Mouse (Mus musculus) adrenal gland, postnatal 4 days (tissue): ENCODE measurements around the gene Pbx1. TPM values are rescaled to one million over a fixed set of nuclear protein-coding genes. Genes with fewer than 3 reads are reported as not detected.

ENCODE experiments used
- DNase-seq, 2 experiments: peaks; one replicate each; pipeline ENCODE4 v3.0.0; 2021 to 2022; ENCODE audit warnings: low spot score in 2 of 2, mixed read lengths in 2 of 2
- total RNA-seq, 2 experiments: library from RNA; stranded (reverse); gene quantifications; 2 replicates each; pipeline ENCODE4 v1.2.3; 2021

Gene Pbx1
- total RNA-seq, 2 experiments from 2014 or later: 202 to 226 TPM

DNA sequence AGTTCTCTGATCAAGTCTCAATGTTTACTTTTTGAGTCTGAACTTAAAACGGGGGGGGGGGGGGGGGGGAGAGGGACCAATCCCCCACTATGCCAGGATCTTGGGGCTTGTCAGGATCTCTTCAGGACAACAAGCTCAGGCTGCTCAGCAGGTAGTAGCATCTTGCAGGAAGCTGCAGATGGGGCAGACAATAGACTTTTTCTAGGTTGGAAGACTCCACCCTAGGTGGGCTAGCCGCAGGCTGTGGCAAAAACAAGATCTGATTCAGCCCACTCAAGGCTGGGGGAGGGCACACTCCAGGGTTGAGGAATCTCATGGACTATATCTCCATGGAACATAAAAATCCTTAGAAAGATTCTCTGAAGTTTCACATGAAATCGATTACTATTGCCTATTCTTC lies 330.6 kb downstream of the Pbx1 start:
- no peak for DNase-seq

DNA sequence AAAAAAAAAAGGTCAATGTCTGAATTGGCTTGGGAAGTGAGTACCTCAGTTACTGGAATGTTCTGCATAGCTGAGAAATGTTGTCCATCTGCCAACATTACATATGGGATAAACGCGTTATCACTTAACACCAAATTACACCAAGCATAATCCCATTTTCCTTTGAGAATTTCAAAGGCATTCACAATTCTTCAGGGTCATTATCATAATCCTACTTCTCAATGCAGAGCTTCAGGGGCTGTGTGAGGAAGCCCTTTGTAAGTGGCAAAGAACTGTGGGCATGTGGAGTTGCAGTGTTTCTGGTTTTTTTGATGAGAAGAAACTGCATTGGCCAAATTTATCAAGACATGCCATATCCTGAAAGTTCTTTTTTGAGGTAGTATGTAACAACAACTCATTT lies 333.3 kb downstream of the Pbx1 start:
- no peak for DNase-seq

DNA sequence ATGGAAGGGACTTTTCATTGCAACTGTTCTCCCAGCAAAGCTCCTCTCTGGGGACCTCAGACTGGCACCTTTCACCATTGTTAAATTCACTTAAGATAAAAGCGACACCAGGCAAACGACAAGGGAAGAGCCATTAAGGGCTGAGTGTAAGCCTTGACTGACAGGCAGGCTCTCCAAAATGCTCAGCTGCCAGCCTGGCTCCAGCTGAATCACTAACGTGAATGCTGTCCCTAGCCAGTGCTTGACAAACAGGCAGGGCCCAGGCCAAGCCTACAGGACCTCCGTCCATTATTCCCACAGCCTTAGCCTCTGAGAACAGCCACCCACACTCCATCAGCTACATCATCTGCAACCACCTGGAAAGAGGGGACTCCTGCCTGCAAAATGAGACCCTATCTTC lies 337.4 kb downstream of the Pbx1 start:
- DNase-seq: no peak

DNA sequence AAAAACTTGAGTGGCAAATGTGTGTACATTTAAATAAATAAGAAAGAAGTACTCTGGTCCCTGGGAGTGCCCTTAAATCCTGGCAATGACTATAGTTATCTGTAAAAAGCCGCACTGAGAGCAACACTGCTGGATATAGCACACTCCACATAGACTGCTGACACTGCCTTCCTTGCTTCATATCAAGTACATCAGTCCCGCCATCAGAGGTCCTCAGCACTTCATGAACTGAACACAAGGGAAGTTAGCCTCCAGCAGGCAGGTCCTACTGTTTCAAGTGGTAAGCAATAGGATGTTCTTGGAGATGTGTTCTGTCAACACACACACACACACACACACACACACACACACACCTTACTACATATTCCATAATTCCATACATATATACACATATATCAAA lies 339.0 kb downstream of the Pbx1 start:
- DNase-seq: no peak

DNA sequence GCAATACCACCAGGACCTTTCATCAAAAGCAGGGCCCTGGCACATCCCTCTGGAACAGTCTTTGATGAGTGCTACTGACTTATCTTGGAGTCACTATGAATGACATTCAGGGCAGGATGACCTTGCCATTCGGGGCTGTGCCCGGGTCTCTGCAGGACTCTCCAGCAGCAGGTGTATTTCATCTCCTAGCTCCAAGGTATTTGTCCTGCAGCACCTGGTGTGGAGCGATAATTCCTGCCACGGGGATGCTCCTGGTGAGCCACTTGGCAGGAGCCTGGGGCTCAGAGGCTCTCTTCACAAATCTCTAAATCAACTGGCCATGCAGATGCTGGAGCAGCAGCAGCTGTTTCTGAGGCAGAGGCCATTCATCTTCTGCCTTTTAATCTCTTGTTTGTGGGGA lies 340.4 kb downstream of the Pbx1 start:
- DNase-seq: no peak

DNA sequence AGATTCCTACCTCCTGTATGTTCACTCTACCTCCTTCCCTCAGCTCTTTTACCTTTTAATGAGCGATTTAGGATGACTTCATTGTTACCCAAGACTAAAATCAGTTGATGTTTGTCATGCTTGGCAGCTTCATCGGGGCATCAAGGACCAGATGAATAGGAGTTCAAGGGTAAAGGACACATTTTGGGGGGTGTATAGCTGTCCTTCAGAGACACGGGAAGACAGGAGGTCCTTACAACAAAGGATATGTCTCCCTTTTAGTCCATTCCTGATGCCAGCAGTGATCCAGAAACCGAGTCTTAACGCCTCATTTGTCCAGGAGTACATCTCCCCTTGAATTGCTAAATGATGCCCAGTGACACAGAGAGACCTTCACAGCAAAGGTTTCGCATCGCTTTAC lies 343.4 kb downstream of the Pbx1 start:
- no peak for DNase-seq

DNA sequence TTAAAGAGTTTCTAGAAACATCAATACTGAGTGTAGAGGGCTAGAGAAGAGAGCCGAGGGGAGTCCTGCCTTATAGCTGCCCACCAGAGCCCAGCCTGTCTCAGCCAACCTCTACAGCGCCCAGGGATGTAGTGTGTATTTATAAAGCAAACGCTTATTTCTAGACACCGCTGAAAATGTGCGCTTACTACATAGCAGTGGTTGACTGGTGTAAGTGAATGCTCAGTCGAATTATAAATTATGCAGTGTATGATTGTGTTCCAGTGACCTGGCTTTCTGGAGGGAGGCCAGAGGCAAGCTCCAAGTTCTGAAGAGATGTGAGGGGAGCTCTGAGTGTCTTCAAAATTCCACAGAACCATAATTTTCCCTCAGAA lies 352.7 kb downstream of the Pbx1 start:
- DNase-seq: no peak

DNA sequence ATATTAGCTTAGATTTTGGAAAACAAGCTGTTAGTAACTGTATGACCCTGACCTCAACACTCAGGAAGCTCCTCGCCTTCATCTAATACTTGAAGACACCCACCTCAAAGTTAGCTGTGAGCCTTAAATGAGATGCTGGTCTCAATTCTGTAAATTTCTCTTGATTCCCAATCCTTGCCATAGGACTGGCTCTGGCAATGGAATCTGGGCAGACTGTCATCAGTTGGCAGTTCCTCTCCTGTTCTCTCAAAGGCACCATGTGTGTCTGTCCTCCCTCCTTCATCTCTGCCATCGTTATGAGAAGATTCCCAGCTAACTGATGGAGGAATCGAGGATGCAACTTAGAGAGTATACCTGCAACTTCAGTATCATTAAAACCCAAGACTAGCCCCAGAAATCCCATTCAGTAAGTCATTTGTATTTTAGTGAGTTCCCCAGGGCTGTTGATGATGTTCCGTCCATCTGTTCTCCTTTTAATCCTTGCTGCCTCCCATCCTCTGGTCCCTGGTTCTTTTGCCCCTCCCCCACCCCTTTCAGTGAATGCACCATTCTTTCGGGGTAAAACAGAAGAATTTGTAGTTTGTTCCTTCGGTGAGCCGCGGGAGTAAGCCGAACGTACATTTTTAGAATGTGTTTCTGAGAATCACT lies 353.2 kb downstream of the Pbx1 start:
- no peak for DNase-seq

DNA sequence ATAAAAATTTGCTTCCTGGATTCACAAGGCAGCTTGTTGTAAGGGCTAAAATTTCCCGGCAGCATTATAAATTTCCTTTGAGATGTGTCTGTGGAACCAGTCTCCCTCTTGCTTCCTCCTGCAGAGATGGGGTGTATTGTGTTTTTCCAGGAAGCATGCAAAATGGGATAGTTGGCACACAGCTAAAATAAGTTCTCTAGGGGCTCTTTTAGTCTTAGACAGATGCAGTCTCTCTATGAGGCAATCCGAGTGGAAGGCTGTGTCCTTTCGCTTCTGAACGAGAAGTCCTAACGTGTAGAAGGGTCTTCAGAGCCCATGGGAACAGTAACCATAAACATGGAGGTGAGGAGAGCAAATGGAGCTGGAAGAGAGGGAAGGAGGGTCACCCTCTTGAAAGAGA lies 360.1 kb downstream of the Pbx1 start:
- DNase-seq: no peak

DNA sequence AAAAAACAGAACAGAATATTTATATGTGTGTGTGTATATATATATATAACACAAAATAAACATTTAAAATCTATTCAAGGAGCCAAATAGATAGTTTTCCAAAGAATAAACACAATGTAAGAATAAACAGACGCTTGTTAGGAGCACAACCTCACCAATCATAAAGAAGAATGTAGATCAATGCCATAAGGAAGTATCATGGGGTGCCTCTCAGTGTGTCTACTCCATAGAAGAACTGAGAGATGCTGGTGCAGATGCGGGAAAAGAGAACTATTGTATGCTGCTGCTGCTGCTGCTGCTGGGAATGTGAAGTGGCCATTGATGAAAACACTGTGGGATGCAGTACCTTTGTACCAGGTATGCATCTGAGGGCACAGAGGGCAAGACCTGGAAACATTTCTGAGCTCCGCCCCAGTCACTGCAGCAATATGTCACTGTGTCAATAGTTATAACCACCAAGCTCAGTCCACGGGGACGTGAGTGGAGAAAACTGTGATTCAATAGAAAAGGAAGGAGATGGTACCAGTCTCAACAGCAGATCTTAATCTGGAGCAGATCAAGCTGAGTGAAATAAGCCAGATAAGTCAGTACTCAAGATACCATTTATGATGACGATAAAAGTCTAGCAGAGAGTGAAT lies 361.7 kb downstream of the Pbx1 start:
- no peak for DNase-seq

DNA sequence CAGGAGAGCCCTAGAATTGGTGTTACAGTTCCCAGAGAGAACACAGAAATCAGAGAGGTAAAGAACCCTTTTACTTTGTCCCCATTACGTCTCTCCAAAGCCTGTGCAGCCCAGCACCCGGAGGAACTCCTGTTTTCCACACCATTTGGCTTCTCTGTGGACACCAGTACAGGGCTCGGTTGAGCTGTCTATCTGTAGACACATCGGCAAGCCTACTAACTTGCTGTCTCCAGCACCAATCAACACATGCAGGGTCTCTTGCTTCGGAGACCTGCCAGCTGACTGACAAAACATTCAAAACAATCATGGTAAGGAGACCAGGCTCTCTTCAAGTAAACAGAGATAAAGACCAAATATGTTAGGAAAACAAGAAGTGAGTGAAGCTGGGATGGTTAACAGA lies 362.3 kb downstream of the Pbx1 start:
- no peak for DNase-seq
